Mouse (Mus musculus): Measurements from ENCODE around the gene Stam.
"Not testable (repeated sequence)": the region's sequence is repeated elsewhere in the genome, so short reads cannot be mapped to it uniquely, and the experiment has no call there.

Gene Stam

DNA sequence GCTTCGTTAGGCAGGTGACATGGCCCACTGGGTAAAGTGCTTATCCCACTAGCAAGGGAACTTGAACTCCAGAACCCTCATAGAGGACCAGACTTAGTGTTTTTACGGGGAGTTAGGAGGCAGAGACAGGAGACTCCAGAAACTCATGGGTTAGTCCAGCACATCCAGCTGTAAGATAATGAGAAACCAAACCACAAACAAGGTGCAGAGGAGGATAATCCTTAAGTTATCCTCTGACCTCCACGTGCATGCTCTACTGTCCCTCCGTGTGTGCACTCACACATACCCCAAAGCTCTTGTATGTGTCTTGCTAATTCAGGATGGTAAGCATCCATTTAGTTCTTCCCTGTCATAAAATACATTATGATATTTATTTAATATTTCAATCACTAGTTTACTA, 117.7 kb downstream of the Stam start:
- DNase-seq (ENCODE audit: low spot score in 2 of 2) = no peak

- no peak for DNase-seq (ENCODE audit: low spot score in 2 of 2)
Measured at GRCm38 (mm10) chr2:14192046-14192445, 118.1 kb downstream of the Stam start.

- not testable (repeated sequence) for DNase-seq (ENCODE audit: low spot score in 2 of 2)
Measured at GRCm38 (mm10) chr2:14198325-14198903, 124.5 kb downstream of the Stam start.

Data from left cerebral cortex, adult 9 months (tissue).